Comparison of ENCODE assay signal across 18 mouse cellular contexts in the genomic region with DNA sequence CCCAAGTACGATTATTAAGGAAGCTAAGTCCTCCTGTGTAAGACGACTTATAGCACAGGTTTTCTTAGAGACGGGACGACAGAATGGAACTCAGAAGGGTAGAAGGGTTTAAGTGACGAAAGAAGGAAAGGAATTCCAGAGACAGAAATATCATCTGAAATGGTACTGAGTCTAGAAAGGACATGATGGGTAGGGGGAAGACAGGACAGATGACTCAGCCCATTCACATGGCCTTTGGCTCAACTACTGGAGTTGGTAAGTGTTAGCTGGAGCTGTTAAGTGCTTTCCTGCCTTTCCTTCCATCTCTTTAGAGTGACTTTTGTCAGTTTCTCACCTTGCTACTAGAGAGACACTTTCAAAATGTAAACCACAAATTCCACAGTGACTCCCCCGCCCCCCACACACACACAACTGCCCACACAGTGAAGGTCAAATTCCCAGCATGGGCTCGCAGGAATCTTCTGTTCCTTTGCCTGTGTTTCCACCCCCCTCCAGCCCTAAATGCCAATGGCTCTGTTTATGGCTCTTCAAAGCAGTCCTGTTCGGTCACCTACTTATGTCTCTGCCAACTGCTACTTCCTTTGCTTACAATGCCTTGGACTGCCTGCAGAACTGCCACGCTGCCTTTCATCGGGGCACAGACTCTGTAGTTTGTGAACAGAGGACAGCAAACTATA.
DNase-seq lines count a peak whose midpoint lies in the region; ATAC-seq and TF ChIP-seq lines count a peak whose summit lies in the region.
"Had no signal": no experiment of that assay in that cellular context is flagged by ENCODE, and none has a peak within 500 bp of the region (broad histone marks: within the 10 kb centered on the region; RNA-seq: fewer than 3 reads in every experiment).

No protein-coding gene starts in this region.

- H3K4me2 ChIP-seq in kidney, embryonic 15.5 days = no peak overlapping the region
- H3K4me2 ChIP-seq in lung, postnatal 0 days (replicated peaks; ENCODE audit: low read depth, low read length) = no peak overlapping the region; the same call in 1 of the 2 replicates
- no peak overlapping the region for H3K4me2 ChIP-seq in hindbrain, embryonic 16.5 days (ENCODE audit: low read length)
- H3K4me2 ChIP-seq: forebrain, embryonic 13.5 days; hindbrain, embryonic 12.5 days; liver, embryonic 12.5 days; neural tube, embryonic 15.5 days had no signal

- ATAC-seq in kidney, embryonic 15.5 days (replicated peaks; ENCODE audit: low FRiP score) = no peak
- ATAC-seq in lung, postnatal 0 days = peak; percentile 66
- no peak for ATAC-seq in hindbrain, embryonic 16.5 days
- ATAC-seq: forebrain, embryonic 13.5 days; intestine, embryonic 16.5 days; liver, embryonic 12.5 days had no signal

- no peaks in the 10 kb centered on the region for H3K36me3 ChIP-seq in kidney, embryonic 15.5 days
- H3K36me3 ChIP-seq in lung, postnatal 0 days (ENCODE audit: insufficient read depth, low read length) = no peaks in the 10 kb centered on the region
- no peaks in the 10 kb centered on the region for H3K36me3 ChIP-seq in hindbrain, embryonic 16.5 days (ENCODE audit: control insufficient read depth, insufficient read depth, low read length)
- H3K36me3 ChIP-seq: heart, embryonic 10.5 days; hindbrain, embryonic 12.5 days; liver, embryonic 12.5 days; neural tube, embryonic 15.5 days had no signal

- WGBS in kidney, embryonic 15.5 days = 58% methylated on average over 10 of the region's 10 CpGs
- WGBS in lung, postnatal 0 days = 44% methylated on average over 10 of the region's 10 CpGs
- 83% methylated on average over 10 of the region's 10 CpGs for WGBS in hindbrain, embryonic 16.5 days

- no peaks in the 10 kb centered on the region for H3K9me3 ChIP-seq in kidney, embryonic 15.5 days (replicated peaks)
- H3K9me3 ChIP-seq in lung, postnatal 0 days (ENCODE audit: low read length) = no peaks in the 10 kb centered on the region
- no peaks in the 10 kb centered on the region for H3K9me3 ChIP-seq in hindbrain, embryonic 16.5 days (ENCODE audit: control insufficient read depth, low read length)
- H3K9me3 ChIP-seq: forebrain, embryonic 13.5 days; heart, embryonic 10.5 days; hindbrain, embryonic 12.5 days; liver, embryonic 12.5 days; neural tube, embryonic 15.5 days had no signal

- peak; percentile 18 for DNase-seq in adrenal gland, adult 2 months
- DNase-seq in adrenal gland, adult 18-20 months (ENCODE audit: low spot score in 2 of 2) = no peak
- peak; percentile 14 for DNase-seq in kidney, adult 9 months
- DNase-seq in adrenal gland, postnatal 10 days = peak; percentile 17
- DNase-seq in lung, postnatal 0 days (ENCODE audit: low spot score) = peak; percentile 62
- DNase-seq in urinary bladder, postnatal 14 days (ENCODE audit: low spot score) = no peak
- DNase-seq: left cerebral cortex, postnatal 4 days; right cerebral cortex, adult 18-20 months had no signal

- no peak overlapping the region for H3K27ac ChIP-seq in kidney, embryonic 15.5 days
- peak overlapping the region; percentile 43 for H3K27ac ChIP-seq in lung, postnatal 0 days (ENCODE audit: low read length)
- H3K27ac ChIP-seq in hindbrain, embryonic 16.5 days (ENCODE audit: low read depth, low read length) = no peak overlapping the region
- H3K27ac ChIP-seq: forebrain, embryonic 13.5 days; heart, embryonic 10.5 days; hindbrain, embryonic 12.5 days; liver, embryonic 12.5 days; neural tube, embryonic 15.5 days; stomach, postnatal 0 days had no signal

- H3K9ac ChIP-seq in kidney, embryonic 15.5 days = no peak overlapping the region
- no peak overlapping the region for H3K9ac ChIP-seq in lung, postnatal 0 days (replicated peaks; ENCODE audit: low read depth)
- H3K9ac ChIP-seq in hindbrain, embryonic 16.5 days (ENCODE audit: low read depth, low read length) = no peak overlapping the region
- H3K9ac ChIP-seq: forebrain, embryonic 13.5 days; hindbrain, embryonic 12.5 days; liver, embryonic 12.5 days; neural tube, embryonic 15.5 days had no signal

- H3K4me1 ChIP-seq in kidney, embryonic 15.5 days = no peaks in the 10 kb centered on the region
- peaks cover 16% of the 10 kb centered on the region; the same call in 1 of the 2 replicates for H3K4me1 ChIP-seq in lung, postnatal 0 days (ENCODE audit: insufficient read depth, low read depth, low read length)
- H3K4me1 ChIP-seq in hindbrain, embryonic 16.5 days (ENCODE audit: control insufficient read depth, insufficient read depth, low read depth, low read length) = no peaks in the 10 kb centered on the region
- H3K4me1 ChIP-seq: forebrain, embryonic 13.5 days; hindbrain, embryonic 12.5 days; liver, embryonic 12.5 days; megakaryocyte, embryonic 14.5 days; neural tube, embryonic 15.5 days had no signal

- H3K27me3 ChIP-seq in kidney, embryonic 15.5 days = no peaks in the 10 kb centered on the region
- H3K27me3 ChIP-seq in lung, postnatal 0 days (replicated peaks; ENCODE audit: insufficient read depth, low read length) = no peaks in the 10 kb centered on the region
- H3K27me3 ChIP-seq in hindbrain, embryonic 16.5 days (replicated peaks; ENCODE audit: control insufficient read depth, insufficient read depth, low read length) = no peaks in the 10 kb centered on the region
- H3K27me3 ChIP-seq: forebrain, embryonic 13.5 days; hindbrain, embryonic 12.5 days; liver, embryonic 12.5 days; megakaryocyte, embryonic 14.5 days; neural tube, embryonic 15.5 days had no signal

- TF ChIP-seq CTCF in lung, postnatal 0 days (IDR thresholded peaks at IDR 0.05) = no peak

- H3K4me3 ChIP-seq in kidney, embryonic 15.5 days (replicated peaks) = no peak overlapping the region
- H3K4me3 ChIP-seq in lung, postnatal 0 days (ENCODE audit: low read depth, low read length) = no peak overlapping the region
- no peak overlapping the region for H3K4me3 ChIP-seq in hindbrain, embryonic 16.5 days (ENCODE audit: low read length)
- H3K4me3 ChIP-seq: forebrain, embryonic 13.5 days; heart, embryonic 10.5 days; hindbrain, embryonic 12.5 days; liver, embryonic 12.5 days; megakaryocyte, embryonic 14.5 days; neural tube, embryonic 15.5 days had no signal

- TF ChIP-seq EP300 in lung, postnatal 0 days (IDR thresholded peaks at IDR 0.05) = no peak

Comparison
In these comparisons a context has a peak if more than half of its experiments do, and no peak if none do; other contexts are left out.
1. DNase-seq: peak in adrenal gland, adult 2 months (single experiment), kidney, adult 9 months (single experiment), adrenal gland, postnatal 10 days (single experiment) and lung, postnatal 0 days (single experiment); none in adrenal gland, adult 18-20 months (0 of 2) and urinary bladder, postnatal 14 days (single experiment).